Mouse (Mus musculus): Measurements from ENCODE around the gene Card14.
"Not testable (repeated sequence)": the region's sequence is repeated elsewhere in the genome, so short reads cannot be mapped to it uniquely, and the experiment has no call there.

Card14 gene

GRCm38 (mm10) chr11:119359089-119359488 is 51.5 kb downstream of the Card14 start:
- DNase-seq, result no peak

DNA sequence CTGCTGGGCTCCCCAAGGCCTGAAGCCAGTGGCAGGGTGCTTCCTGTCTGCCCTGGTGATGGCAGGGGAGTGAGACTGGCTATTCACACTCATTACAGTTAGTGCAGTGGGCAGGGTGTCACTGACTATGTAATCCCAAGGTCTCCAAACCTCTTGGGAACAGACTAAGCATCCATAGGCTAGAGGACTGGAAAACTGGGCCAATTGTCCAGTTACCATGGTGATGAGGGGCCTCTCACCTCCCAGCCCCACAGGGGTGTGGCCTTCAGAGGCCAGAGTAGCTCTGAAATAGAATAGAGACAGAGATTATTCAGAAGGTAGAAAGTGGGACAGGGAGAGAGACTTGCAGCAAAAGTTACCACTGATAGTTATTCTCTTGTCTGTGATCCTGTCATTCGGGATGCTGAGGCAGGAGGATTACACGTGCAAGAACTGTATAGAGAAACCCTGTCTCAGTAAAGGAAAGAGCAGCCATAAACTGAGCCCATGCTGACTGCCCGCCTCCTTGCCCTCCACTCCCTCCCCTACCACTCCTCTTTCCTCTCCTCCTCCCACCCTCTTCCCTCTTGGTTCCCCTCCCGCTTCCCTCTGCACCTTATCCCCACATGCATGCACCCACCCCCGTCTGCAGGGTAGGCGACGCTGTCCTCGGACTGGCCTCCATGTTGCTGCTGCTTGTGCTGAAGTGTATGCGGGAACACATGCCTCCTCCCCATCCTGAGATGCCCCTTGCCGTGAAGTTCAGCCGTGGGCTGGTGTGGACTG is 55.4 kb downstream of the Card14 start:
- no peak for DNase-seq

DNA sequence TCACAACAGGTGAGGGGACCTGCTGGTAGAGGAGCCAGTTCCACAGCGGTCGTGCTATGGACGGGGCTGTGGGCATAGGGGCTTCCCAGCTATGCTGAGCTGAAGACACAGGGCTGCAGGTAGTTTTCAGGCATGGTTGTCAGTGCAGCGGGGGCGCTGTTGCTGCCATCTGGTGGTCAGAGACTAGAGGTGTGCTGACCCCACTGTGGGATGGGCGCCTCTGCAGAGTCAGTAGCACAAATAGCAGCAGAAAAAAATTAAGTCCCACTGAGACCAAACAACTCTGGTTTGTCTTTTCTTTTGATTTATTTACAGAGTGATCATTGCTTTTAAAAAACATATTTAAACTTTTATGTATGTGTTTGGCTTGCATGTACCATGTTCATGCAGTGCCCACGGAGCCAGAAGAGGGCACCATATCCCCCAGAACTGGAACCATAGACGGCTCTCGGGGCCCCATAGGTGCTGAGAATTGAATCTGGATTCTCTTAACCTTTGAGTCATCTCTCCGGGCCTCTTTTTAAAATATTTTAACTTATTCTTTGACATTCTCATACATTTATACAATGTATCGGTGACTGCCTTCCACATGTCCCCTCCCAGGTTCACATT is 56.1 kb downstream of the Card14 start:
- peak; percentile 85 to 87 for DNase-seq

DNA sequence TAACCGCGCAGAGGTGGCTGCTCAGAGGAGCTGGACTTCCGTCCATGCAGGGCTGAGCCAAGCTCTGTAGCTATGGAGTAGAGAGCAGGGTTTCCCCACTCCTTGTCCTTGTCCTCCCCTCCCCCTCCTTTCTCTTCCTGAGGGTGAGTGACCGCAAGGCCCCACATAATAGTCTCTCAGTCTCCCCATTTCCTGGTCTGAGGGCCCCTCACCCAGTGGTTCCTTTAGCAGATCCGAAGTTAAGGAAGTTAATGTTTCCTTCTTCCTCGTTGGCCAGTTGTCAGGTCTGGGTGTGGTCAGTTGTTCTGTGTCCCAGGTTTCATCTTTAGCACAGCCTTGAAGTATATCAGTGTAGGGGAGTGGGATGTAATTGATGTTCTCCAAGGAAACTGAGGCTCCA is 67.9 kb downstream of the Card14 start:
- DNase-seq, result no peak

- DNase-seq, result no peak
Measured at GRCm38 (mm10) chr11:119377326-119377725, 69.8 kb downstream of the Card14 start.

DNA sequence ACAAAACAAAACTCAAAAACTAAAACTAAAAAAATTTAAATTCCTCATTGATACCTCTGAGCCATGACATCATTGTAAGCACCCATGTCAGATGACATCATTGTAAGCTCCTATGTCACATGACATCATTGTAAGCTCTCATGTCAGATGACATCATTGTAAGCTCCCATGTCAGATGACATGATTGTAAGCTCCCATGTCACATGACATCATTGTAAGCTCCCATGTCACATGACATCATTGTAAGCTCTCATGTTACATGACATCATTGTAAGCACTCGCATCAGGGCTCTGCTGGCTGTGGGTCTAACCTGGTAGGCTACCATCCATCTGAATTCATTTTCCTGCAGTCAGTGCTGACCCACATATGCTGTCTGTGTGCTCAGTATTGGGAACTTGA is 71.0 kb downstream of the Card14 start:
- no peak for DNase-seq

GRCm38 (mm10) chr11:119381631-119382337 is 74.2 kb downstream of the Card14 start:
- no peak for DNase-seq

DNA sequence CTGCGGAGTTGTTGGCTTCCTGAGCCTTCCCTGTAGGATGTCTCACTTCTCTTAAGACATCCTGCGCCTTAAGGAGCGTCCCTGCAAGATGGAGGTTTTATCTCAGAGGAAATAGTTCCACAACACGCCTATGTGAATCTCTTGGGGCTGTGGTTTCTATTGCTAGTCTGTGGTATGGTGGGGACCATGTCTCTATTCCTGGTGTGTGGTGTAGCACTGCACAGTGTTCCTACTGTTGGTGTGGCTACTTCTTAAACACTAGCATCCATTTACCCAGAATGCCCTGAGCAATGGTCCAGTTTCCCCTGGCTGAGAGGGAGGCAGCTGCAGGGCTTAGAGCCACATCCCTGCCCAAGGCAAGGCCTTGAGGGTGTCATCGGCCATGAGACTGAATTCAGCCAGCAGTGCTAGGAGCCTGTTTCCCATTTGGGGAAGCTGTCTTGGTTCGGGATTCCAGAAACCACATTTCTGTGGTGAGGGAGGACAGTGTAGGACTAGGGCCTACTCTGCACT is 74.8 kb downstream of the Card14 start:
- DNase-seq, result no peak

GRCm38 (mm10) chr11:119384904-119385303 is 77.3 kb downstream of the Card14 start:
- DNase-seq, result no peak

DNA sequence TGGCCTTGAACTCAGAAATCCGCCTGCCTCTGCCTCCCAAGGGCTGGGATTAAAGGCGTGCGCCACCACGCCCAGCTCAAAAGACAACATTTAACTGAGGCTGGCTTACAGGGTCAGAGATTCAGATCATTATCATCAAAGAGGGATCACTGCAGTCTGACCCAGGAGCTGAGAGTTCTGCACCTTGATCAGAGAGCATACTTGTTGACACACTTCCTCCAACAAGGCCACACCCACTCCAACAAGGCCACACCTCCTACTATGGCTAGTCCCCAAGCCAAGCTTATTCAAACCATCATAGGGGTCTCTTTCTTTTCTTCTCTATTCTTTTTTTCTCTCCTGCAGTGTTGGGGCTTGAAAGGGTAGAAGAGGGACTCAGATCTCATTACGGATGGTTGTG is 78.7 kb downstream of the Card14 start:
- no peak for DNase-seq

GRCm38 (mm10) chr11:119387273-119387672 is 79.7 kb downstream of the Card14 start:
- not testable (repeated sequence) for DNase-seq

- peak; percentile 76 to 82 for DNase-seq
Measured at GRCm38 (mm10) chr11:119389851-119390270, 82.3 kb downstream of the Card14 start.

DNA sequence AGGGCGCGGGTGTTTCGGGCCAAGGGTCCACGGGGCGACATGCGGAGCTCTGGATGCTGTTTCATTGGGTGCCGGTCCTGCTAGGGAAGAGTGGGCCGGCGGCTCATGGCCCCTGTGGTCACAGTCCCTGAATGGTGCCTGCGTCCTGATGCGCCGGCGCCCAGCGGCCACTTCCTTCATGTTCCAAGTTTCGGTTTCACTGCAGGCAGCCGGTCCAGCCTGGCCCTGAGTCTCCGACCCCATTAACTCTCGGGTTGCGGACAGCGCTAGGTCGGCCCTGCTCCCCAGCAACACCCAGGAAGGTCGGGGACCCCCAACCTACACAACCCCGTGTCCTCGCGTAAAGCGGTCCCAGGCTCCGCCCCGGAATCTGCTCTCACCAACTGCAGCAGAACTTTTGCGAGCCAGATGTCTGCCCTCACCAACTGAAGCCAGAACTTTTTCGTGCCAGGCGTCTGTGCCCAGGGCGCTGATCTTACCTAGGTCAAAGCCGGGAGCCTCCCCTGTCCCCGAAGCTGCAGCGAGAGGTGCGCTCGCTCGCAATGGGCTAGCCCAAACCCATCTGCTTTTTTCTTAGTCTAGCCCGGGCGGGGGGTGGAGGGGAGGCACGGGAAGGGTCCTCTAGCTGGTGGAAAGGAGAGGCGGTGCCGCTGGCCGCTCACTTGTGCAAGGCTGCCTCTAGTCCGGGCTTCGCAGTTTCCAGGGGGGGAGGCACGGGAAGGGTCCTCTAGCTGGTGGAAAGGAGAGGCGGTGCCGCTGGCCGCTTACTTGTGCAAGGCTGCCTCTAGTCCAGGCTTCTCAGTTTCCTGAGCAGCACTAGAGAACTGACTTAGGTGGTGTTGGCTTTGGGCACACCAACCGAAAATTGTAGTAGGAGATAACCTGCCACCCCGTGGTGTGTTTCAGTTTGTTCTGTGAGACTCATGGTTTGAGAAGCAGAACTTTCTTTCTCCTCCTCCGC is 83.0 kb downstream of the Card14 start:
- DNase-seq, result peak; percentile 32 to 35

- DNase-seq, result no peak
Measured at GRCm38 (mm10) chr11:119391386-119392000, 83.9 kb downstream of the Card14 start.

- no peak for DNase-seq
Measured at GRCm38 (mm10) chr11:119392001-119392614, 84.5 kb downstream of the Card14 start.

- DNase-seq, result peak; percentile 28 to 30
Measured at GRCm38 (mm10) chr11:119392800-119393482, 85.4 kb downstream of the Card14 start, which contains the start of gene Rnf213. Gene Rnf213, plus strand, starts transcription at chr11:119393100.

- DNase-seq, result no peak
Measured at GRCm38 (mm10) chr11:119393483-119393804, 85.9 kb downstream of the Card14 start.

- no peak for DNase-seq
Measured at GRCm38 (mm10) chr11:119394210-119394609, 86.6 kb downstream of the Card14 start.

All from cerebellum, postnatal 14 days (tissue).